Mouse (Mus musculus) megakaryocyte, adult 5-6 weeks (primary cell): ENCODE measurements around the gene Wap. TPM values are rescaled to one million over a fixed set of nuclear protein-coding genes. Genes with fewer than 3 reads are reported as not detected.
A peak's percentile ranks its signal among the peaks of the same experiment; 100 is the strongest.

Experiments
- ATAC-seq: 2 replicates; pipeline ENCODE4 v1.8.0; 2016; ENCODE audit warnings: mild to moderate bottlenecking, inconsistent platforms; ENCODE audit not compliant: poor library complexity, severe bottlenecking
- total RNA-seq, 2 experiments: library from RNA; stranded (forward) in 1 of 2; stranded (reverse) in 1 of 2; fragments of 153-499, 151-499 nt in 1 of 2; fragments of 221-1000, 200-1000 nt in 1 of 2; gene quantifications; 2 replicates each; pipeline versions ENCODE4 v1.2.3 to v1.2.4; 2015 to 2017

Gene Wap
- total RNA-seq, 2 experiments from 2014 or later = not detected

DNA sequence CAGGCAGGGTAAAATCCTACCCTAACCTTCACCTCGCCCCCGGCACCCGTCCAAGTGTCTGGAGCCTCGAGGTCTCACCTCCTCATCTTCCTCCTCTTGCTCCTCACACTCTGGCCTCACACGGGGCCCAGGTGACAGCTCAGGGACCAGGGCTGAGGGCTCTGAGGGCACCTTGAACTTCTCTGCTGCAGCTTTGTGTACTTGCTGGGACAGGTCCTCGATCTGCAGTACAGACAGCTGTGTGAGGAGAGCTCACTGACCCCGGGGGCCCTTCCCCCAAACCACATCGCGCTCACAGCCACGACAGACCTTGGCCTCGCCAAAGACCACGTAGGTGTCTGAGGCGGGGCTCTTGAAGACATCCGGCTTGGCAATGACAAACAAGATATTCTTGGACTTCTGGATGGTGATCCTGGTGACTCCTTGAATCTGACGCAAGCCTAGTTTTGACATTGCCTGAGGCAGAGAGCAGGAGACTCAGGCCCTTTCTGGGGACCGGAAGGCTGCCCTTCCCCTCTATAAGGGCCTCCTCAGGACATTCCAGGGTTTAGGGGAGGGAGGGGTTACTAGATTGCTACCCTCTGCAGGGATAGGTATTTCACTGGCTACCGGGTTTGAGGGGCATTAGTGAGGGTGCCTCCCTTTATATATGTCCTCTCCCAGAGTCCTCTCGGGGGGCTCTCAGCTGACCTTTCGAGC is 40.1 kb downstream of the Wap start:
- ATAC-seq = no peak

DNA sequence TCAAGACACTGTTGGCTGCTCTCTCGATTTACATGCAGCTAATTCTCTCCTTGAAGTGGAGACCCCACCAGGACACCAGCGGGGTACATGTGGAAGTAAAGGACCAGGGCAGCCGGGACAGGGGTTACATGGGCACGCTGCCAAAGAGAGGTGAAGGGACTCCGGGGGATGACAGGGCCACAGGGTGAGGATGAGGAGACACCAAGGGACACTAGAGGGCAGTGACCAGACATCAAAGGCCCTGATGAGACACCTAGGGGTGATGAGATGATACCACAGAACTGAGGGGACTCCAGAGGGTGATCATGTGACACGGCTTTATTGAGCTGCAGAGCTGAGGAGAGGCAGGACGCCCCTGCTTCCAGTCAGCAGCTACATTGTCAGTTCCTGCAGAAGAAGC is 40.9 kb downstream of the Wap start:
- no peak for ATAC-seq

DNA sequence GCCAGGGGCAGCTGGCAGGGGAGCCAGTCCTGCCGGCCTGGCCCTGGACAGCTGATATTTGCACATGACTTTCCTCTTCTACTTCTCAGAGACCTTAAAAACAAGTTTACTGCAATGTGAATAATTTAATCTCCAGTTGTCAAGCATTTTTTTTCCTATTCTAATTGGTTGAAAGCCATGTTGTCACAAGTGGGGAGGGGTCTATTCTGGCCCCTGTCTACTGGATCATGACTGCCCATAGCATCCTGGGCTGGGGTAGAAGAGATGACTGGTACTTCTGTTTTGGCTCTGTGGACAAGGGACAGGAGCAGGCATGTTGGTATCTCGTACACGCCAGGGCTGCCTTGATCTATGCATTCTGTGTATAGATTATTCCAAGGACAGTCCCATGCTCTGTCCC is 41.8 kb downstream of the Wap start:
- no peak for ATAC-seq

DNA sequence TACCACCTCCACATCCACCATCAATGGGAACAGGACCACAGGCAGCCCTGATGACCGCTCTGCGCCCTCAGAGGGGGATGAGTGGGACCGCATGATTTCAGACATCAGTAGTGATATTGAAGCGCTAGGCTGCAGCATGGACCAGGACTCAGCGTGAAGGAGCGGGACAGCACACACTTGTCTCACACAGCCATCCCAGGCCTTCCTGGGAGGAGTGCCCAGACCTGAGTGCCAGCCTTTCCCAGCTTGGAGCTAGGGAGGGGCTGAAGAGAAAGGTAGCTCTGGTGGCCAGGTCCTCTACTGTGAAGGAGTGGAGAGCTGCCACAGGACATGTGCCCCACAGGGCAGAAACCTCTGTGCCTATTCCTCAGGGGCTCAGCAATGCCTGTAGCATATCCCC is 42.2 kb downstream of the Wap start:
- no peak for ATAC-seq

DNA sequence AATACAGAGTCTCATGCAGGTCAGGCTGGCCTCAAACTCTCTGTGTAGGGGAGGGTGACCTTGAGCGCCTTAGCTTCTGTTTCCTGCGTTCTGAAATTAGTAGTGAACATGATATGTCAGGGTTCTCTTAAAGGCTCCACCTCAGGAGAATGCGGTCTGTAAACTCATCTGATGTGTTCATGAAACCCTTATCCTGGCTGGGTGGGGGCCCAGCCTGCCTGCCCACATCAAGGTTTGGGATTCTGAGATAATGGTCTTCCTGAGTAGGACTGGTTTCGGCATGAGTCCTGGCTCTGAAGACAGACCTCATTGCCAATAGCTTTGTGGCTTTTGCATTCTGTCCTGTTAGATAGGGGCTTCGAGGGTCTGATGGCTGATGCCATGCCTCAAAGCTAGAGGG is 43.1 kb downstream of the Wap start:
- ATAC-seq = no peak

DNA sequence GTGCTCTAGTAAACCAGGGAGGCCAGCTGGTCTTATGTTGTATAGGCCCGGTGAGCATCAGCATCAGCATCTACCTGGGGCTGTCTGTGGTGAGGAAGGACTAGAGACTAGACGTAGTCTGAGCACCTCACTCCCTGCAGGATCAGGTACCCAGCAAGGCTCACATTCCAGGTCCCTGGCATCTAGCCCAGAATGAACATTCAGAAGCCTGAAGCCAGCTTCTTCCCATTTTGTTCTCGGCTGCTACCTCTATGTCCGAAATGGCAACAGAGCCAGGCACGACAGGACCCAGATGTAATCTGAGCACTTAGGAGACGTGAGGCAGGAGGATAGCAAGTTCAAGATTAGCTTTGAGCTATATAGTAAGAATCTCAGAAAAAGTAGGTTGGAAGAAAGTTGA is 43.6 kb downstream of the Wap start:
- ATAC-seq = no peak

DNA sequence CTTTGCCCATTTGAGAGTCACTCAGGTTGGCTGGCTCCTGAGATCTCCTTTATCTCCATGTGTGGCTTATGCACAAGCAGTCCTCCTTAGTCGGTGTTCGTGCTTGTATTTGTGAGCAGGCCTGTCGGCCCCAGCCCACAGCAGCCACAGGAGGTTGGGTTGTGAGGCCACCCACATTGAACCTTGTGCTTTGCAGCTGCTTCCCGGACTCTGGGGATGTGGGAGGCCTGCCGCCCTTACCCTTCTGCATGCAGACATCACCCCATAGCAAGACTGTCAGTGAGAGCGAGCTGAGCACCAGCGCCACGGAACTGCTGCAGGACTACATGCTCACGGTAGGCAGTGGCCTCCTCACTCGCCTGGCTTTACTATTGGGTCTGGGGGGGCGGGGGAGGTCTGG is 45.0 kb downstream of the Wap start:
- no peak for ATAC-seq

DNA sequence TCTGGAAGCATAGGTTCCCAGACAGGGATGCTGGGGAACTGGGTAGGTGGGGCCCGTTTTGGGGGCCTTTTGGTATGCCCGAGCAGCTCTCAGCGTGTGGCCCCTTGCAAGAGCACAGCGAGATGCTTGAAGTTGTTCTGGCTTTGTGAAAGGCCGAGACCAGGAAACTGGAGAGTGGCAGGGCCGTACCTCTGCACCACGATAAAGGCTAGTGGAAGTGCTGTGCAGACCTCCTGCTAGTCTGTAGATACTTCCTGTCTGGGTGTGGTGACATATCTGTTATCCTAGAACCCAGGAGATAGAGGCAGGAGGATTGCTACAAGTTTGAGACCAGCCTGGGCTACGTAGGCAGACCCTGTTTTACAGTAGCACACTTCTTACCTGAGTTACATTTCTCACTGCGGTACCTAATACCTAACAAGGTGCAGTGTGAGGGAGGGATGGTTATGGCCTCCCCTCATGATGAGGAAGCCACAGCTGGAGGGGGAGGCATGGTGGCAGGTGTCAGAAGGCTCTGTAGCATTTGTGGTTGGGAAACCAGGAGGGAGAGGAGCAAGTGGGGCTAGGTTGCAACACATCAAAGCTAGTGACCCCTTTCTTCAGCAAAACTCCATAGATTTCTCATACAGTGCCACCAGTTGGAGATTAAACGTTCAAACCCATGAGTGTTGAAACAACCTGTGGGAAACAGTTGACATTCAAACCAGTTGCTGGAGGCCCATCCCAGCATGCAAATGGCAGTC is 47.3 kb downstream of the Wap start:
- no peak for ATAC-seq

DNA sequence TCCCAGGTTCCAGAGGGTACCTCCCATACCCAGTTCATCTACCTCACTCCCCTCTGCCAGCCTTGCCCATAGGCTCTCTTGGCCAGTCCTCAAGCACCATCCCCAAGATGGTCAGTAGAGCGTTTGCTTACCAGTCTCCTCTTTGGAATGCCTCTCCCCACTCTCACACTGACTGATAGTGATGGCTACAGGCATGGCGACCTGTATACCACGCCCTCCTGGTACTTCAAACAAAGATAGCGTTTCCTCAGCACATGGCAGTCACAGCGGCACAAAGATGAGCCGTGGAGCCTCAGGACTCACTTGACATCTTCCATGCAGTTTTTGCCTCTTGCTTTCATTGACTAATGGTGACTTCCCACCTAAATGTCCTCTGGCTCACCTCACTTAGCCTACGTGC is 48.6 kb downstream of the Wap start:
- ATAC-seq = no peak

DNA sequence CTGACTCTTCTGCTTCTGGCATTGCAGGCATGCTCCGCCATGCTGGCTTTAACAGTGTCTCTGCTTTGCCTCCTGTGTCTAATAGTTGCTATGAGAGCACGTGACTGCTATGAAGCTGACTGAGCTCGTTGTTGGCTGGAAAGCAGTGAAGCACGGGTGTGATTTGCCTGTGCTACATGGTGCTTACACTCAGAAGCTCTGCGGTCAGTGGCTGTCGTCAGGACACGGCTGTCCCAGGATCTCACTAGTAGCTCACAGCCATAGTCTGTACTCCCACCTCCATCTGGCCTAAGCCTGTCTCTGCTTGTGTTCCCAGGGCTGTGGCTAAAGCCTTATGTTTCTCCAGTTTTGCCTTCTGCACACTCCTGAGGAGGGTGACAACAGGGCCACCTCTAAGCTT is 50.1 kb downstream of the Wap start:
- no peak for ATAC-seq

DNA sequence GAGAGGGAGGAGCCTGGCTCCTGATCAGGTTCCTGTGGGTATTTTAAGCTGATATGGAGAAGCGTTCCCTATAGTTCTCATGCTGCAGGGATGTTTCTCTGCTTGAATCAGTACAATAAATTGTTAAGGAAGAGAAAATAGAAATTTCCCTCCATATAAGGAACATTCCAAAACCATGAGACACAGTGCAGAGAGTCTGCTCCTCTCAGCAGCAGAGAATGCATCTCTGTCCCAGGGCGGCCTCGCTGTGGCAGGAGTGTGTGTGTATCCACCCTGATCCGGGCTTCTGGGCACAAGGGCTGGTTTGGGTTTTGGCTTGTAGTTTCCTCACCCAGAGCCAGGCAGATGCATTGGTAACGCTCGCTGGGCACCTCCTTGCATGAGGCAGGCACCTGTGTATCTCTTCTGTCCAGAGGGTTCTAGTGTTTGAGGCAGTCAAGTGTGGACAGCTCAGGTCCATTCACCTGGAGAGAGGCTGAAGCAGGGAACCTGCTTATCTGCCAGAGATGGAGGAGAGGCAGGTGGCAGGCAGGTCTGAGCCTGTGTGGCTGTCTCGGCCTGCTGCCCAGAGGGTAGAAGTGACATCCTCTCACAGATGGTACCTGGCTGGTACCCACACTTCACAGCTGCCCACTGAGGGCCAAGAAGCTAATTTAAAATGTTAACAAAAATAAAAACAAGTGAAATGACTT is 51.0 kb downstream of the Wap start:
- ATAC-seq = no peak

DNA sequence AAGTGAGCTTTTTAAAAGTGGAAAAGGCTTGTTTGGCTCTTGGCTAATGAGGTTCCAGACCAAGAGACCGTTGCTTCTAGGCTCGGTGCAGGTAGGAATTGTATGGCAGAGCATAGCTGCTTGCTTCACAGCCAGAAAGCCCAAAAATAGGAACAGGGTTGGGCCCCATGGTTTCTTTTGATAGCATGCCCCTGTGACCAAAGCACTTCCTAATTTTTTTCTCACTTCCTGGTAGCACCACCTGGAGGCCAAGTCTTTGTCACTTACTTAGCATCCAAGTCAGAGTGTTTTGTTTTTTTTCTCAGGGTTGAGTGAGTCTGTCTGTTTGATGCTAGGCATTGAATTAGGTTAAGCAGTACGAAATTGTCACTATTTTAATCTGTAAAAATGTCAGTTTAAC is 51.8 kb downstream of the Wap start:
- ATAC-seq = peak; percentile 92

DNA sequence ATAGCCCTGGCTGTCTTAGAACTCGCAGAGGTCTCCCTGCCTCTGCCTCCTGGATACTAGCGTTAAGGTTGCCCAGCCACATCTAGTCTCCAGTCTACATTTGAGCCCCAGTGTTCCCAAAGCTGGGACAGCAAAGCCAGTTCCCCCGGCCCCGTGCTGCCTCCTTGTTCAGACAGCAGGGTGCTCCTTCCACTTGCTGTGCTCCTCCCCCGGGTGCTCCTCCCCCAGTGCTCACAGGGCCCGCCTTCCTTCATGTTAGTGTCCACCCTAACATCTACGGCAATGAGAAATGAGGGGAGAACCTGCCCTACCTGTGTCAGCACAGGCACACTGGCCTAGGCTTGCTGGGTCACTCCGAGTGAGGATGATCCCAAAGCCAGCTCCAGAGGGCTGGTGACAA is 52.7 kb downstream of the Wap start:
- no peak for ATAC-seq

Other genes starting within 250 kb of the Wap start
- 37.8 and 39.0 TPM in 2 replicates for gene Zmiz2, start 249.6 kb downstream of the Wap start, total RNA-seq (2015)
- 7.9 and 12.6 TPM in 2 replicates for gene Zmiz2, start 249.6 kb downstream of the Wap start, total RNA-seq (2017)
- gene Ppia, start 223.2 kb downstream of the Wap start, total RNA-seq (2015) = 3,541 and 3,784 TPM in 2 replicates
- gene Ppia, start 223.2 kb downstream of the Wap start, total RNA-seq (2017) = 1,457 and 1,607 TPM in 2 replicates
- gene H2afv, start 194.2 kb downstream of the Wap start, total RNA-seq (2015) = 235 and 240 TPM in 2 replicates
- 173 and 184 TPM in 2 replicates for gene H2afv, start 194.2 kb downstream of the Wap start, total RNA-seq (2017)
- gene Purb, start 162.7 kb downstream of the Wap start, total RNA-seq (2015) = 54.1 and 63.5 TPM in 2 replicates
- 43.7 and 56.3 TPM in 2 replicates for gene Purb, start 162.7 kb downstream of the Wap start, total RNA-seq (2017)
- gene Myo1g, start 117.7 kb downstream of the Wap start, total RNA-seq (2015) = 161 and 175 TPM in 2 replicates
- 182 and 197 TPM in 2 replicates for gene Myo1g, start 117.7 kb downstream of the Wap start, total RNA-seq (2017)
- gene Ccm2, start 91.8 kb downstream of the Wap start, total RNA-seq (2015) = 32.2 and 32.4 TPM in 2 replicates
- 63.5 and 63.9 TPM in 2 replicates for gene Ccm2, start 91.8 kb downstream of the Wap start, total RNA-seq (2017)
- gene Nacad, start 32.6 kb downstream of the Wap start, total RNA-seq (2015) = 0.23 TPM in 1 of 2 replicates, not detected in the other
- gene Nacad, start 32.6 kb downstream of the Wap start, total RNA-seq (2017) = not detected in 2 replicates
- 15.3 and 17.3 TPM in 2 replicates for gene Tbrg4, start 12.6 kb downstream of the Wap start, total RNA-seq (2015)
- 9.4 and 10.6 TPM in 2 replicates for gene Tbrg4, start 12.6 kb downstream of the Wap start, total RNA-seq (2017)
- 0.30 TPM in 1 of 2 replicates, not detected in the other for gene Ramp3, start 19.9 kb upstream of the Wap start, total RNA-seq (2015)
- 0.11 TPM in 1 of 2 replicates, not detected in the other for gene Ramp3, start 19.9 kb upstream of the Wap start, total RNA-seq (2017)
- not detected in 2 replicates for gene Gm11983, start 199.0 kb upstream of the Wap start, total RNA-seq (2015)
- not detected in 2 replicates for gene Gm11983, start 199.0 kb upstream of the Wap start, total RNA-seq (2017)